Mouse (Mus musculus) gastrocnemius, postnatal 10 days (tissue): ENCODE data around the gene Spata31d1b. TPM values are rescaled to one million over a fixed set of nuclear protein-coding genes. Genes with fewer than 3 reads are reported as not detected.
A peak's percentile ranks its signal among the peaks of the same experiment; 100 is the strongest.
"Not testable (repeated sequence)": the region's sequence is repeated elsewhere in the genome, so short reads cannot be mapped to it uniquely, and the experiment has no call there.

Experiments
- DNase-seq: peaks from one replicate; pipeline ENCODE4 v3.0.0; 2021; ENCODE audit warnings: mixed read lengths
- long read RNA-seq, 2 experiments: library from polyadenylated mRNA; stranded (forward); transcript quantifications; one replicate each; pipeline ENCODE4 v2.0.0; 2021
- total RNA-seq, 2 experiments: library from RNA; stranded (reverse); gene quantifications; 2 replicates each; pipeline ENCODE4 v1.2.3; 2021

Spata31d1b gene
- not detected for total RNA-seq
- long read RNA-seq, experiment 1: 0 reads
- long read RNA-seq, experiment 2: 0 reads

DNA sequence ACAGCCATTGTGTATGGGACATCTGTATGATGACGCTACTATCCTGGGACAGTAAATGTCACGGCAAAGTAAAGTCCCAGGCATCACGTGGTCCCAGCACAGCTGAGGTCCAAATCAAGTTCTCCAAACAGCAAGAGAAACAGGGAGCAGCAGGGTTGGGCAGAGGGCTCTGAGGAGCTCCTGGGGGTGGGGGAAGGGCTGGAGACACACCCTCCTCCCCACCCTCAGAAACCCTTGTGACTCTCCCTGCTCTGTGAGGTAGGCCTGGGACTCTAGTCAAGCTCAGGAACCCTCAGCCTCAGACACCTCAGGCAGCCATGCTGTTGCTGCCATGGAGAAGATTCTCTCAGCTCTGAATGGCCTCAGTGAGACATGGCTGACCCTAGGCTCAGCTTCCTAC lies at the start of gene Spata31d1b:
TSS of gene Spata31d1b (plus strand) at position 301 of the 400 bp plus-strand sequence.
- DNase-seq: not testable (repeated sequence)

DNA sequence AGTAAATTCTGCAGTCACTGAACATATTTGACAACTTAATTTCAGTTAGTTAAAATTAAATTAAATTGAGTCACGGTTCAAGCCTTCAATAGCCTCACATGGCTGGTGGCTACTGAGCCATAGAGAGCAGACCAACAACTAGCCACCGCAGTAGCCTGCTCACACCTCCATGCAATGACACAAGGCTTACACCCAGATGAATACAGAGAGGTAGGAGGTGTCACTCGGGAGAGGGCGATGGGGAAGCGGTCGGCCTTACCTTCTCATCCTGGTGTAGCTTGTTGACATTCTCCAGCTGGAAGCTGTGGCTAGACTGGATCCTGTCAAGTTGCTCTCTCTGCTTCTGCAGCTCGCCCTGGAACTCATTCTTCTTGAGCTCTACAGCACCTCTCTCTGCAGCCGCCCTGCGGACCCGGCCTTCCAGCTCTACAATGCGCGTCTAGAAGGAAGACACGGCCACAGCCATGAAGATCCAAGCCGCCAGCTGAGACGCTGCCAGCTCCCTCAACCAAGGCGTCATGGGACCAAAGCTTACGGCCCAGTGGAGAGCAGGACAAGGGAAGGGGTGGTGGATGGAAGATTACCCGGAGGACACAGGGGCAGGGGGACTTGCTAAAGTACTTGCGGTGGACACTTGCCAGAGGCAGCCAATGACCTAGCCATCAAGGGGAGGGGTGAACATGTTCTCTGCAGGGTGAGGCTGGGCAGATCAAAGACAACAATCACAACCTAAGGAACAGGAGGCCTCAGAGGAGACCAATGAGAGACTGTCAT lies 48.0 kb upstream of the Spata31d1b start:
- DNase-seq: no peak

DNA sequence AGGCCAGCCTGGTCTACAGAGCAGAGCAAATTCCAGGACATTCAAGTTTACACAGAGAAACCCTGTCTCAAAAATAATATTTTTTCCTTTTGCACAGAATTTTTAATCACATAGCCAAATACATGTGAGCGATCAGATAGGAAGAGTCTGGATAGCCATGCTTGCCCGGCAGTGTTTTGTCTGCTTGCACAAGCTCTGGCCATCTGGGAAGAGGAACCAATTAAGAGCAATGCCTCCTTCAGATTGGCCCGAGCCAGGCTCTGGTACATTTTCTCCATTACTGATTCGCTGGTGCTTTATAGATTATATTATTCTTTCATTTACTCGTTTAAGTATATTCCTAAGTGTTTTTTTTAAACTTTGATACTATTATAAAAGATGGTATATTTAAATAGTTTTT lies 44.3 kb upstream of the Spata31d1b start:
- DNase-seq: no peak

DNA sequence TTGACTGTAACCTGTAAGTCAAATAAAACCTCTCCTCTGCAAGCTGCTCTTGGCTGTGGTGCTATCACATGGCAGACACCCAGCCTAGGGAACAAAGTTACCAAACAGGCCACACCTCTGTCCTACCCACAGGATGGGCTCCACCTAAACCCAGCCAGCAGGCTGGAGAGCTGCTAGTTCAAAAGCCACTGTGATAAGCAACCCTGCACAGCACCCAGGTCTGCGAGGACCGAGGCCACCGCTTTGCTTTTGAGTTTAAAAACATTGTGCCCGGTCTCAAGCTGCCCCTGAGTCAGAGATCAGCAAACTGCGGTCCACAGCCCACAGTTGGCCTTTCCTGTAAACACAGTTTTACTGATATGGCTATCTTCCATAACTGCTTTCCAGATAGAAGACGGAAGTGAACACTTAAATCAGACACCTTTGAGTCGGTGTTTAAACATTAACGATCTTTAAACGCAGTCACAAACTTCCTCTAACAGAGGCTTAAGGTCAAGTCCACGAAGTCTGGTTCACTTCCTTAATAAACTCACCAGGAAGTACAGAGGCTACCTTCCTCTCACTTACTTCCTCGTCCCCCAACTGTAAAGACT lies 43.5 kb upstream of the Spata31d1b start:
- no peak for DNase-seq

DNA sequence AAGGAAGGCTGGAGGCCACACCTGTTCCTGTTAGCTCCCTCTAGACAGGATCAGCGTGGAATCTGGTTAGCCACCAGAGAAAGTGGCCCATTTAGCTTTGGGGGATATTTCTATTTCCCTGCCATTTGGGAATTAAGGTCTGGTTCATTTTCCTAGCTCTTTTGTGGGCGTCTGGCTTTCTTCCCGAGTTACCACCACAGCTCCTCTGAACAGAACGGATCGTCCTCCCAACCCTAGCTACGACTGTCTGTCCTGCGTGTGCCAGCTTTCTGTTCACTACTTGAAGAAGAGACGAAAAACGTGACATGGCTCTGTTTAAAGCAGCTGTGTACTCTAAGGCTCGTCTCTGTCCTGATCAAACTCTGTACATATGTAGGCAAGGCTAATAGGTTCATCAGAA lies 42.1 kb upstream of the Spata31d1b start:
- DNase-seq: no peak

DNA sequence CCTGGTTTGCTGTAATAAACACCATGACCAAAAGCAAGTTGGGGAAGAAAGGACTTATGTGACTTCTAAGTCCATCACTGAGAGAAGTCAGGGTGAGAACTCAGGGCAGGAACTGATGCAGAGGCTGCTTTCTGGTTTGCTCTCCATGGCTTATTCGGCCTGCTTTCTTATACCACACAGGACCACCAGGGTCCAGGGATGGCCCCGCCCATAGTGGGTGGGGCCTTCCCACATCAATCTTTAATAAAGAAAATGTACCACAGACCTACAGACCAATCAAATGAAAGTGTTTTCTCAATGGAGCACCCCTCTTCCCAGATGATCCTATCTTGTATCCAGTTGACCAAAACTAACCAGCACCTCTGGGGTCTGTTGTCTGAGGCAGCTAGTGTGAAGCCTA lies 40.6 kb upstream of the Spata31d1b start:
- DNase-seq: no peak

DNA sequence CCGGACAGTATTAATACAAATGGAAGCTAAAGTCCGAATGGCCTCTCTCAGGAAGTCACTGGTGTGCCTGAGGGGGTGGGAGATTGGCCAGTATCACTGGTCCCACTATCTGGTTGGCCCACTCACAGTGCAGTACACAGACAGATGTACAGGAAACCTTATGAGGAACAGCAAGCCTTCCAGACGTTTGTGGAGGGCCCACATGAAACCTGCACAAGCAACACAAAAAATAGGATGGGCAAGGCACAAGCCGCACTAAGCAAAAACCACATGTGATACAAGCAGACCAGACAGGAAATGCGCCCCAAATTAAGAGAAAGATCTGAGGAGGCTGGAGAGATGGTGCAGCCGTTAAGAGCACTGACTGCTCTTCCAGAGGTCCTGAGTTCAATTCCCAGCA lies 39.8 kb upstream of the Spata31d1b start:
- no peak for DNase-seq

DNA sequence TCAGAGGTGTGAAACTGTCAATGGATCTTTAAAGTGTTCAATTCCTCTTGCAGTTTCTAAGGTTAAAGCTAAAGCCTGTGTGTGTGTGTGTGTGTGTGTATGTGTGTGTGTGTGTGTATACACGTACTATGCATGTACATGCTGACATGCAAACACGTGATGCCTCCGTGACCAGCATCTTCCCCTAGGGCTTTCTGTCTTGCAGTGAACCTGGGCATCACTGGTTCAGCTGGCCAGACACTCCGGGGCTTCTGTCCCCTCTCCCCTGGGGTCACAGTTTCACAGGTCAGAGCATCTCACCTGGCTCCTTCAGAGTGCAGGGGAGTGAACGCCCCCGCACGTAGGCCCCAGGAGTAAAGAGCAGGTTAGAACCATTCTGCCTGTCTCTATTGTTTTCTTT lies 38.5 kb upstream of the Spata31d1b start:
- DNase-seq: no peak

DNA sequence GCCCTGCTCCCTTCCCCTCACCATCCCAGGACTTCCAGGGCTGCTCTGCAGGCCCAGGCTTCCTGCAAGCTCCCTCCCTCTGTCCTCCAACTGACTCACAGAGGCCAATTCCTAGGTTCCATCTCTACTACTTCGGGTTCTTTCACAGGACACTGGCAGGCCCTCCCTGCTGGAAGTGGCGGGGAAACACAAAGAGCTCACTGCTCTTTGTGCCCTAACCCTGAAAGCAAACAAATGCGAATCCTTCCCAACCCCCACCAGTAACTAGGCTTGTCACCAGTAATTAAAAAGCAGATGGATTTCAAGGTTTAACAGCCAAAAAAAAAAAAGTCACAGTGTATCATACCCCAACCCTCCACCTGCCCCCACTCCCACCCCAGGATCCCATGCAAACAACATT lies 37.9 kb upstream of the Spata31d1b start:
- DNase-seq: no peak

DNA sequence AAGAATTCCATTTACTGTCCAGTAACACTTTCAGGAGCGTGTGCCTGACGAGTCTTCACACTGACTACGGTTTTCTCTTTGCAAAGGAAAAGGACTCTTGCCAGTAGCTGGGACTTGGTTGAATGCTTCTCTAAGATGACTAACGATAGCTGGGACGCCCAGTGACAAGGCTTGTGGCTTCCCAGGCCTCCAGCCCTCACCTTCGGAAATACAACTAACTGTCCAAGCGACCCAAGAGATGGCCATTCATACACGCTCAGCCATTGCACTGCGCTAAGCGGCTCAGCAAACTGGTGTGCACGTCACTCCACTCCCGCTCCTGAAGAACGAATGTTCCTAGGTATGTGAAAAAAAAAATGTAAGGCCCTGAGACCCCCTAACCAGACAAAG lies 37.3 kb upstream of the Spata31d1b start:
- no peak for DNase-seq

DNA sequence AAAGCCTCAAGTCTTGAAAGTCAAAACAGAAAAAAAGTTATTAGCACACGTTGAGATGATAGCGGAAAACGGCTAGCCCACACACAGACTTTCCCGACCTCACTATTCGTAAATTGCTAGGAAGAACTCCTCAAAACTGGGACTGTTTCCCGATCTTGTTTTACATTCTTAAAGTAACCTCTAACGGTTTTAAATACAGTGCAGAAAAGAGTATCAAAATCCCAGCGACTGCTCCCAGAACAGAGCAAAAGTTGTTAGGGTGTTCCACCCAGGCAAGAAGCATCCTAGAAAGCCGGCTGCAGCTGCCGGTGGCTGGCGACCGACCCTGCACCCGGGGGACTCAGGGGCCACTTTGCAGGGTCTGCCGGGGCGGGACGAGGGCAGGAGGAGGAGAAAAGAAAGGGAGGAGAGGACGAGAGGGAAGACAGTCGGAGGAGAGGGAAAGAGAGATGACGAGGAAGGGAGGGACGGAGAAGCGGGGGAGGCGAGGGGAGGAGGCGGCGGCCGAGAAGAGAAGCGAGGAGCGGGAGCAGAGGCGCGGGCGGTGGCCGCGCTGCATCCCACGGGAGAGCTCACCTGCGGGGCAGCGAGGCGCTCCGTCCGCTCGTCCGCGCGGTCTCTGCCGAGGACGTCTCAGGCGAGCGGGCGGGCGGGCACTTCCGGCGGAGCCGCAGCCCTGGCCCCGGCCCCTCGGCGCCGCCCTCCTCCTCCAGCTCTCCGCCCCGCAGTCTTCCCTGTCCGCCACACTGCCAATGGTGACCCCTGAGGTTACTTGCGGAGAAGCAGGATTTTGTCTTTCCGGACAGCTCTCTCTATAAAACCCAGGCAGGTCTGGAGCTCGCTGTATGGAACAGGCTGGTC lies 36.7 kb upstream of the Spata31d1b start, which contains the start of gene Golm1:
TSS of gene Golm1 (minus strand) at position 661 of the 861 bp plus-strand sequence.
- DNase-seq: peak; percentile 63

DNA sequence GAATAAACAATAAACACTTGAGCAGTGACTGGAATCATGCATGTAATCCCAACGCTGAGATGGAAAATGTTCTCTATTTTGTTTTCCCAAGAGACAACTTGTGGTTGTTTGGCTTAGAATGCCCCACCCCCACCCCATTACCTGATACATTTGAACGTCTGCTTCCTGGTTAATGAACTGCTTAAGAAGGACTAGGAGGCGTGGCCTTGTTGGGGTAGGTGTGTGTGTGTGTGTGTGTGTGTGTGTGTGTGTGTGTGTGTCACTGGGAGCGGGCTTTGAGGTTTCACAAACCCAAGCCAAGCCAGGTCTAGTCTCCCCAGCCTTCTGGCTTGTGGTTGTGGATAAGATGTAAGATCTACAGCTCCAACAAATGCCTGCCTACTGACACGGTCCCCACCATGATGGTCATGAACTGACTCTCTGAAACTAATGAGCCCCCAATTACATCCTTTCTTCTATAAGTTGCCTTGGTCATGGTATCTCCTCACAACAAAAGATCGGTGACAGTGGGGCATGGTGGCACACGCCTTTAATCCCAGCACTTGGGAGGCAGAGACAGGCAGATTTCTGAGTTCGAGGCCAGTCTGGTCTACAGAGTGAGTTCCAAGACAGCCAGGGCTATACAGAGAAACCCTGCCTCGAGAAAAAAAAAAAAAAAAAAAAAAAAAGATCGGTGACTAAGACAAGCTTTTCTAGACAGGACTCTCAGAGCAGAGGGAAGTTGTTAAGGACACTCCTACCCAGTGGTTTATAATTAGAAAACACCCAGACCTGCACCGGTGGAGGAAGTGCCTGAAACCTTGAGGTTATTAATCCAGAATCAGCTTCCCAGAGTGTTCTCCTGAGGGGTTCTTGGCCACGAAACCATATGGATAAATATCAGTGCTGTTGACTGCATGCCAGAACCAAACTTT lies 35.5 kb upstream of the Spata31d1b start:
- DNase-seq: peak; percentile 47

DNA sequence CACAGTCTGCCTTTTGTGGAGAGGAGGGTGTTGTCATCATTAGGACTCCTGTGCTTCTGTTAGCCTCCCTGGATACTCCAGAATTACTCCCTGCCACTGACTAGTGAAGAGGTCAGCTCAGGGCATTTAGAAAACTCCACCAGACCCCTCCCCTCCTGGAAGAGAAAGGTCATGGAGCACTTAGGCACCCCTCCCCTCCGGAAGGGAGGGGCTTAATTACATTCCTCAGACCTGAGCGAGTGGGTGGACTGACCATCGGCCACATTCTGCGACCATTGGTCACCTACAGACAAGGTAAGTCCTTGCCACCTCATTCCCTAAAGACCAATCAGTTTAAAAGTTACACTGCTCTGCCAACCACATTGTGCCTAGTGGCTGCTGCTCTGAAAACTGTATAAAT lies 32.8 kb upstream of the Spata31d1b start:
- DNase-seq: no peak

DNA sequence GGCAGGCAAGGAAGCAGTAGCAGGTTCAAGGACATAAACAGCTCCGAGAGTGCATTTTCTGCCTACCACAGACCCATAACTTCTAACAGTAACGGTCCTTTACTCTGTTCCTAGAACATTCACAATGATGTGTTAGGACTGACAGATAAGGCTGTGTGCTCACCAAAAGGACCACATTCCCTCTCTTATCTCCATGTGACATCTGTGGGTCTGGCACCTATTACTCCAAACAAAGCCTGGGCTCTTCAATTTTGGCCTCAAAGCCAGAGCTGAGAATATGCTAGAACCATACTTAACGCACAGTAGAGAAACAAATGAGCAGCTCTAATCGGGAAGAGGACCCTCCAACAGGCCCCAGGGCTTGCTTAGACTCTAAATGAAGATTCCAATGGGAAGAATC lies 32.2 kb upstream of the Spata31d1b start:
- DNase-seq: no peak

DNA sequence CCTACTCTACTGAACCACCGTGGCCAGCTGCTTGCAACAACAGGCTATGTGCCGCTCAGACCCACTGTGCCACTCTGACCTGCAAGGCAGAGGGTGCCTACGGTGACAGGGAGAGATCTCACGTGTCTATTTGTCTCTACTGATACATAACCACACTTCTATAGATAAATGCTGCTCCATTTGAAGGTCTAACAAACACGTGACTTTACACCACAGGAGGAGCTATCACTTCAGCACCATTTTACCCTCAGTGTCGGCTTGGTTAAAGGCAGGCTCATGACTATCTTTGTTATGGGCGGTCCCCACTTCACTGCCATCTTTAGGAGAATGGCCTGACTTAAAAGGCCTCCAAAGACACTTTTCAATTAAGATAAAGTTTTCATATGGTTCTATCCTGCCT lies 29.5 kb upstream of the Spata31d1b start:
- DNase-seq: no peak

DNA sequence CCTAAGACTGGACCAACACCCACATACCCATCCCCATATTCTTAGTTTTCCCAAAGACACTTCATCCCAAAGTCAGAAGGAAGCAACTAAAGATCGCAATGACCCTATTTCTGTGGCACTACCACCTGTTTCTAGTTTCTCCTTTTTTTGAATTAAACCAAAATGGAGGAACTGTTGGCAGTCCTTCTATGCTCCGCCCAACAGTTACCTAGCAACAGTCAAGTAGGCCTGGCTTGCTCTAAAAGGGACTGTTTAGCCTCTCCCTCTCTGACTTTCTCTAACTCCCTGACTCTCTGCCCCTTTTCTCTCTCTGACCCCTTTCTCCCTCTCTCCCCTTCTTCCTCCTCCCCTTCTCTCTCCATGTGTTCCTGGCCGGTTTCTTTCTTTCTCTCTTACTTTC lies 26.8 kb upstream of the Spata31d1b start:
- DNase-seq: no peak

DNA sequence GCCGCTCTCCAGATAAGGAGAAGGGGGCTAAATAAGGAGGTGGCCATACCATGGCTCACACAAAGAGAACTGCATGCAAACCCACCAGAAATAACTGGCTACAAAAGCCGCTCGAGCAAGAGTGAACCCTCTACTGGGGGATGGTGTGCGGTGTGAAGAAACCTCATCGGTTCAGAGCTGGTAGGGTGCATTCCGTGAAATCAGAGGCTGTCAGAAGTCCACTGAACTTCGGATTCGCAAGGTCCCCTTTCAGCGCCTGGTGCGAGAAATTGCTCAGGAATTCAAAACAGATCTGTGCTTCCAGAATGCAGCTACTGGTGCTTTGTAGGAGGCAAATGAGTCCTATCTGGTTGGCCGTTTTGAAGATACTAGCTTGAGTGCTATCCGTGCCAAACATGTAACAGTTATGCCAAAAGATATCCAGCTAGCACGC lies 23.7 kb upstream of the Spata31d1b start:
- DNase-seq: no peak

DNA sequence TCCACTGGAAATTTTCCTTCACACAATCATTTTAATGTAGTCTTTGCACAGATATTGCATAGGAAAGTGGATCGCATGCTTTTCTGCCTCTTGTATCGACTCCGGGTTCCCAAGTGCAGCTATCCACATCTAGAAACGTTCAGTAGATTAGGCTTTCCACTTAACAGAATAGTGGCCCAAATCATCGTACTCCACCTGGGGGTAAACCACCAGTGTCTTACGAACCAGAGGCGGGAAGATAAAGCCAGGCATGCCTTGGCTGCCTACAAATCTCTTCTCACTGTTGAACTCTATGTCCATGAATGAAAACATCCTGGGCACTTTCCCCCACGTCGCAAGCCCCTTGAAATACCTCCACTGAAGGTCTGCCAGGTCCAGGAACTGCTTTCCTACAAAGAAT lies 22.8 kb upstream of the Spata31d1b start:
- no peak for DNase-seq

DNA sequence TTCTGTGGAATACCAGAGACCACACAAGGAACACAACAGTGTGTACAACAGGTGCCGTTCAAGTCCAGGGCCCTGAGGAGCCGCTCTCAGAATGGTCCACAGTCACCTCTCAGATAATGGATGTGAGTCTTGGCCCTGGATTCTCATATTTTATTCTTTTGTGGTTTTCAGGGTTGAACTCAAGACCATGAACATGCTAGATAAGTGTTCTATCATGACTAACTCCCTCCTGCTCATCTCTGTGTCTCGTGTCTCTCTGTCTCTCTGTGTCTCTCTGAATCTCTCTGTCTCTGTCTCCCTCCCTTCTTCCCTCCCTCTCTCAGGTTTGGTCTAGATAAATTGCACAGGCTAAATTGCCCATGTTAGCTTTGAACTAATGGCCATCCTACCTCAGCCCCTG lies 22.2 kb upstream of the Spata31d1b start:
- no peak for DNase-seq

DNA sequence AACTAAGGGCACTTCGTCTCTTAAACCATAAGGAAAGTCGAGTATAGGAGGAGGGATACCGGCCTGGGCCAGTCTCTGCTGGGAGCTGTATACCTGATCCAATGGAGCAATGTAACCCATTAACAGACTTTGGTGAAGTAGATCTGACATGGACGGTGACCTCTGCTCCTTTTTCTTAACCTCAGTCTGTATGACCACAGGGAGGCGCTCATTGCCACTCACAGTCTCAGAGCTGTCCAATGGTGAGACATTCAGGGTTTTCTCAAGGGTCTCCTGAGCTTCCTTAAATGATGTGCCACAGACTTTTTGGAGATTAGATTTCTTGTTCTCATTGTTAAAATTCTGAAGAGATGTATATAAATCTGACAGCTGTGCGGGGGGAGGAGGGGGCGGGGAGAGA lies 21.5 kb upstream of the Spata31d1b start:
- no peak for DNase-seq

DNA sequence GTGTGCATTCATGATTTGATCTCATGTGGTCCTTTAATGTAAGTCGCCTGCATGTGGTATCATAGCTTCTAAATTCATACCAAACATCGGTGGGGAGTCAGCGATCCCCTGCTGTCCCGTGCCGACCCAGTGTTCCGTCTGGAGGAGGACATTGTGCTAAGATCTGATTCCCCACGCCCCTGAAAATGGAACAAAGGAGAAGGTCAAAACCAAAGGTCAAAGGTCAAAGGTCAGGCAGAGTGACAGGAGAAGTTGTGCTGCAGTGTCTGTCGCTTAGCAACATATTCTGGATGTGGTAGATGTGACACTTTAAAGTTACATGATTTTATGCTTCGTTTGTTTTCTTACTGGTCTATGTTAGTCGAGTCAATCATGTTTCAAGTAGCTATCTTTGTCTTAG lies 20.6 kb upstream of the Spata31d1b start:
- DNase-seq: no peak

DNA sequence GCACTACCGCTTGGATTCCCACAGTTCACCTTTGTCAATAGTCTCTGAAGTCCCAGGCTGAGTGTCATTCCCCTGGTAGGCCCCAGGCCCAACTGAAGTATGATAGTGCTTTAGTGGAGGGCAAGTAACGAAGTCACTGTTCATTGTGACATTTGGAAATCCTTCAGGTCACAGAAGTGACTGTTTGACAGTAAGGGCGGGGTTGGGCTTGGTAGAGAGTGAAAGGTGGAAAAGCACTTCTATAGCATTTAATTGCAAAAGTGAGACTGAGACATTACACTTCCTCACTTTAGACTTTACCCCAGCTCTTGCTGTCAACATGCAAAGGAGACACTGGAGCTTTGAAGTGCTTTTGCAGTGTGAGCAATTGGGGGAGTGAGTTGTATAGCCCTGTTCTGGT lies 18.1 kb upstream of the Spata31d1b start, which contains the start of gene 4921517D22Rik:
TSS of gene 4921517D22Rik (minus strand) at position 101 of the 400 bp plus-strand sequence.
- DNase-seq: no peak
